Mouse (Mus musculus) liver, postnatal 0 days (tissue): ENCODE data around the gene Mtmr6.

Experiments used
- CTCF ChIP-seq: sonication (generic); IDR thresholded peaks from 2 replicates; pipeline ENCODE4 v1.5.1; 2016; ENCODE audit warnings: antibody characterized with exemption, low read depth
- EP300 ChIP-seq: IDR thresholded peaks from 2 replicates; pipeline ENCODE4 v1.6.1; 2016; ENCODE audit warnings: antibody characterized with exemption, low read depth, mild to moderate bottlenecking

- TF ChIP-seq CTCF = no peak
- TF ChIP-seq EP300 = no peak
Measured at GRCm38 (mm10) chr14:60340570-60340969, 75.5 kb downstream of the Mtmr6 start.
